Mouse (Mus musculus): ENCODE measurements around the gene Nxph2. TPM values are rescaled to one million over a fixed set of nuclear protein-coding genes. Genes with fewer than 3 reads are reported as not detected.
"Not testable (repeated sequence)": the region's sequence is repeated elsewhere in the genome, so short reads cannot be mapped to it uniquely, and the experiment has no call there.

The Nxph2 gene
- not detected in 2 replicates for polyA plus RNA-seq (2015; fragmentation: Nextera tagmentation; extraction: Ambion mirVana)

DNA sequence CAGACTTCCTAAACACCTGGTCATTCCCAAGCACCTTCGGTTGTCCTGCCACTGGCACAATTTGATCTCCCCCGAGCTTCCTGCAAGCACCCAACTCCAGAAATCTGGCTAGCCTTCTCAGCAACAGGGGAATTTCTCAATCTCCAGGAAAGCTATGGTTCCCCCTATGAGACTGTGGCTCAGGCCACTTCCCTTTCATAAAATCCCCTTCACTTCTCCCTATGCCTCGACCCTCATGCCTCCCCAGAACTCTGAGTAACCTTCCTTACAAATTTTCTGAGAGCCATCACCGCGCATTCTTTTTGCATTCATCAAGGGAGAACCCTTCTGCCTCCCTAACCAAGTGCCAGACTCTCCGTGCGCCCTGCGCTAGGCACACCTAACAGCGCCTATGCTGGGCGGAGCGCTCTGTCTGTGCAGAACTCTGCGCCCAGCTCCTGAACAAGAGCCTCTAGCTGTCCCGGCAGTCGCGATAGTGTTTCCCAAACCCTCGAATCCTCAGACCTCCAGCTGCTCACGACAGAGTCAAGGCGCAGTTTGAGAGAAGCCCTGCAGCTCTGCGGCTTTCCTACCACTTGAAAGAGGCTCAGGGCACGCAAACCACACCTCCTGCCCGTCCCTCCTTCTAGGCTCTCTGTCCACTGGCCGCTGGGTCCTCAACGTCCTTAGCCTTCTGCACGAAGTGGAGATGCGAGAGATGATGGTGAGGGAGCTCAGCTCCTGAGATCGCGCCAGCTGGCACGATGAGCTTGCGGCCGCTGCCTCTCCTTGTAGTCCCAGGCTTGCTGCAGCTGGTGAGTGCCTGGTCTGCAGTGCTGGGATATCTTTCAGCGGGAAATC, at the start of gene Nxph2:
Gene Nxph2 (plus strand): TSS at position 501 of the 840 bp plus-strand sequence.
- no peak within 1 kb of the TSS for H3K4me2 ChIP-seq (ENCODE audit: low read depth, low read length)
- H3K27me3 ChIP-seq (ENCODE audit: control insufficient read depth, insufficient read depth, low read depth, low read length): peaks cover 5% of the 10 kb centered on the region; the same call in 1 of the 2 replicates
- no peaks in the 10 kb centered on the region for H3K9me3 ChIP-seq (replicated peaks; ENCODE audit: control insufficient read depth, low read length)
- no peak for ATAC-seq (ENCODE audit: low read depth)
- WGBS (ENCODE audit: insufficient replicate concordance): 3% methylated on average over 31 of the region's 31 CpGs
- no peaks in the 10 kb centered on the region for H3K4me1 ChIP-seq (ENCODE audit: control insufficient read depth, low read depth, low read length)
- H3K9ac ChIP-seq (ENCODE audit: low read depth, low read length): no peak within 1 kb of the TSS
- no peak within 1 kb of the TSS for H3K27ac ChIP-seq (ENCODE audit: low read length)
- H3K36me3 ChIP-seq (ENCODE audit: control insufficient read depth, insufficient read depth): no peaks in the 10 kb centered on the region
- H3K4me3 ChIP-seq (ENCODE audit: low read depth, low read length): no peak within 1 kb of the TSS

DNA sequence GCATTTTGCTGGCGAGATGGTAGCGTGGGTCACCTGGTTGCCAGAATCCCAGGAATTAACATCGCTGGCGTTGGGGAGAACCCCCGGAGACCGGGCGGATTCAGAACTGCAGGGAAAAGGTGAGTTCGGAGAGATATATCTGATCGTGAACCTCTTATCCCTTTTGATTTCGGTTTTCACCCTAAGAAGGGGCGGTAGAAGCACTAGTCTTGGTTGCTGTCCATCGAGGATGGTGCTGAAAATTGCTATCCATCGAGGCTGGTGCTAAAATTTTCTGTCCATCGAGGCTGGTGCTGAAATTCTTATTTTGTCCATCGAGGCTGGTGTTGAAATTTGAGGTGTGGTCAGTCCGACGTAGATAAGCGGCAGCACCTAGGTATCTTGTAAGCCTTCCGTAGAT, 30.1 kb upstream of the Nxph2 start:
- not testable (repeated sequence) for H3K4me1 ChIP-seq (ENCODE audit: control insufficient read depth, low read depth, low read length); H3K27ac ChIP-seq (ENCODE audit: low read length); H3K36me3 ChIP-seq (ENCODE audit: control insufficient read depth, insufficient read depth); H3K4me2 ChIP-seq (ENCODE audit: low read depth, low read length); H3K9ac ChIP-seq (ENCODE audit: low read depth, low read length); H3K27me3 ChIP-seq (ENCODE audit: control insufficient read depth, insufficient read depth, low read depth, low read length); H3K9me3 ChIP-seq (replicated peaks; ENCODE audit: control insufficient read depth, low read length); H3K4me3 ChIP-seq (ENCODE audit: low read depth, low read length); ATAC-seq (ENCODE audit: low read depth)
- WGBS (ENCODE audit: insufficient replicate concordance): 46% methylated on average over 19 of the region's 19 CpGs

- H3K27ac ChIP-seq (ENCODE audit: low read length): no peak overlapping the region
- no peaks in the 10 kb centered on the region for H3K27me3 ChIP-seq (ENCODE audit: control insufficient read depth, insufficient read depth, low read depth, low read length)
- H3K9me3 ChIP-seq (replicated peaks; ENCODE audit: control insufficient read depth, low read length): no peaks in the 10 kb centered on the region
- H3K4me3 ChIP-seq (ENCODE audit: low read depth, low read length): no peak overlapping the region
- WGBS (ENCODE audit: insufficient replicate concordance): 10% methylated on average over 1 of the region's 1 CpGs
- H3K4me1 ChIP-seq (ENCODE audit: control insufficient read depth, low read depth, low read length): no peaks in the 10 kb centered on the region
- no peak overlapping the region for H3K9ac ChIP-seq (ENCODE audit: low read depth, low read length)
- no peak overlapping the region for H3K4me2 ChIP-seq (ENCODE audit: low read depth, low read length)
- ATAC-seq (ENCODE audit: low read depth): no peak
- no peaks in the 10 kb centered on the region for H3K36me3 ChIP-seq (ENCODE audit: control insufficient read depth, insufficient read depth)
Observed at GRCm38 (mm10) chr2:23314869-23315268, 6.2 kb upstream of the Nxph2 start.

Other genes starting within 250 kb of the Nxph2 start
- 5.2 and 6.6 TPM in 2 replicates for gene Mastl, start 165.2 kb upstream of the Nxph2 start, polyA plus RNA-seq (2015; fragmentation: Nextera tagmentation; extraction: Ambion mirVana)
- gene Yme1l1, start 164.9 kb upstream of the Nxph2 start, polyA plus RNA-seq (2015; fragmentation: Nextera tagmentation; extraction: Ambion mirVana): 30.6 and 34.3 TPM in 2 replicates
- not detected in 2 replicates for gene 4931423N10Rik, start 113.8 kb upstream of the Nxph2 start, polyA plus RNA-seq (2015; fragmentation: Nextera tagmentation; extraction: Ambion mirVana)

All from liver, embryonic 16.5 days (tissue).